Mouse (Mus musculus) heart, adult 2 months (tissue): Measurements from ENCODE around the gene Eef2.
A peak's percentile ranks its signal among the peaks of the same experiment; 100 is the strongest.

ENCODE experiments used
- CTCF ChIP-seq: fragments of 200-600 bp; IDR thresholded peaks from 2 replicates; pipeline ENCODE4 v1.8.1; 2022; ENCODE audit warnings: antibody characterized with exemption, mild to moderate bottlenecking, moderate library complexity
- EP300 ChIP-seq: fragments of 200-500 bp; IDR thresholded peaks from 2 replicates; pipeline ENCODE4 v1.6.1; 2011; ENCODE audit warnings: low read depth, low read length, control low read depth; ENCODE audit not compliant: insufficient read depth
- POLR2A ChIP-seq: fragments of 200-500 bp; IDR thresholded peaks from 2 replicates; pipeline ENCODE4 v1.6.1; 2011; ENCODE audit warnings: mild to moderate bottlenecking, low read depth, low read length, control low read depth; ENCODE audit not compliant: insufficient read depth

DNA sequence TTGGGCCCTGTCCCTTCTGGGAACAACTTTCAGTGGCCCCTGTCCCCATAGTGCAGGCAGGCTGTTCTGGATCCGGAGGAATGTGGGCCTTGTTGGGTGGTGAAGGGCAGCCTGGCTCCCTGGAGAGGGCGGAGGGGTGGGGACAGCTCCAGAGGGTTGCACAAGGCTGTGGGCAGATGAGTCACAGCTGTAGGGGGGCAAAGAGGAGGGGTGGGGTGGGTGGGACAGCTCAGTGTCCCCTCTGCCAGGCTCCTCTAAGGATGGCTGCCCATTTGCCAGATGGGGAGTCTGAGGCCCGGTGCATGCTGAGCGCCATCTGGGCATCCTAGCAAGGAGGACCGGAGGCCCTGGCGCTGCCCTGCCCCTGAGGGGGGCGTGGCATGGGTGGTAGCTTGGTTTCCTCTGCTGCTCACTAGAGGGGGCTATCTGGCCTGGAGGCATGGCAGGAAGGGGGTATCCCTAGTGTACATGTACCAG, 33.2 kb upstream of the Eef2 start:
- TF ChIP-seq CTCF, result peak; percentile 20; the same call in 1 of the 2 replicates
- TF ChIP-seq POLR2A, result no peak
- no peak for TF ChIP-seq EP300
